In the genomic region with DNA sequence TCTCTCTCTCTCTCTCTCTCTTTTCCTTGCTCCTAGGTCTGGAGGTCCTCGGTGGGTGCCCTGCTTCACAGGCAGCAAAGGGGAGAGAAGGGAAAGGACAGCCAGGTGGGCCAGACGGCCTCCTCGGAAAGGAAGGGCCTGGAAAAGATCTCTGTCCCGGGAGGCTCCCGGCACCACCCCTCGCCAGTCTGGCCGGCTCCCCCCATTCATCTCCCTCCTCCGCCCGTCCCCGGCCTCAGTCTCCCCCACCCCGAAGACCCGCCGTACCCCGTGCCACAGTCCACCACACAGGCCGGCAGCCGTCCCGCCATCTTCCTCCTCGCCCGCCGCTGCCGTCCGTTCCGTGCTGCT, we compare ENCODE assay signal across 7 mouse cellular contexts. TPM values are rescaled to one million over a fixed set of nuclear protein-coding genes. Genes with fewer than 3 reads are reported as not detected.
DNase-seq lines count a peak whose midpoint lies in the region; ATAC-seq and TF ChIP-seq lines count a peak whose summit lies in the region.

No protein-coding gene starts in this region.

- peak overlapping the region; percentile 52 for H3K4me2 ChIP-seq in limb, embryonic 11.5 days (ENCODE audit: low read depth, severe bottlenecking)

- no peak for TF ChIP-seq CTCF in small intestine, adult 2 months (IDR thresholded peaks at IDR 0.05; ENCODE audit: extremely low read depth, insufficient read length, insufficient replicate concordance, low read depth, low read length)

- no peak for TF ChIP-seq POLR2A in small intestine, adult 2 months (IDR thresholded peaks at IDR 0.05; ENCODE audit: low read depth, low read length)

- peaks cover 16% of the 10 kb centered on the region for H3K36me3 ChIP-seq in megakaryocyte, embryonic 14.5 days (replicated peaks; ENCODE audit: low read length)
- H3K36me3 ChIP-seq in limb, embryonic 11.5 days (ENCODE audit: control insufficient read depth, insufficient read depth, low read length): no peaks in the 10 kb centered on the region
- no peaks in the 10 kb centered on the region for H3K36me3 ChIP-seq in small intestine, adult 2 months (ENCODE audit: control insufficient read depth, insufficient read depth, low read length)

- peak overlapping the region; percentile 85 for H3K9ac ChIP-seq in limb, embryonic 11.5 days (ENCODE audit: low read length)

- H3K9me3 ChIP-seq in megakaryocyte, embryonic 14.5 days: no peaks in the 10 kb centered on the region
- H3K9me3 ChIP-seq in limb, embryonic 11.5 days (ENCODE audit: control insufficient read depth, low read length): no peaks in the 10 kb centered on the region

- no peaks in the 10 kb centered on the region for H3K27me3 ChIP-seq in megakaryocyte, embryonic 14.5 days (replicated peaks)
- no peaks in the 10 kb centered on the region for H3K27me3 ChIP-seq in limb, embryonic 11.5 days (ENCODE audit: control insufficient read depth, insufficient read depth, low read length)
- no peaks in the 10 kb centered on the region for H3K27me3 ChIP-seq in small intestine, adult 2 months (ENCODE audit: control insufficient read depth, insufficient read depth, low read length)

- no peak for DNase-seq in limb, embryonic 11.5 days (ENCODE audit: low spot score)
- no peak for DNase-seq in embryo, embryonic 10.5 days (ENCODE audit: low spot score)
- no peak for DNase-seq in spleen, postnatal 10 days (ENCODE audit: low spot score in 2 of 2)

- peak overlapping the region; percentile 93 for H3K27ac ChIP-seq in limb, embryonic 11.5 days (replicated peaks; ENCODE audit: low read depth, low read length)
- peak overlapping the region; percentile 97 for H3K27ac ChIP-seq in small intestine, adult 2 months (ENCODE audit: insufficient read depth, low read depth, low read length)

- no peak for ATAC-seq in megakaryocyte, adult 5-6 weeks (ENCODE audit: poor library complexity, severe bottlenecking)
- ATAC-seq in erythroid progenitor cell, adult 5-6 weeks (replicated peaks; ENCODE audit: low FRiP score, poor library complexity, severe bottlenecking): peak; percentile 2; the same call in 1 of the 2 replicates
- no peak; the same call in 1 of the 2 replicates for ATAC-seq in limb, embryonic 11.5 days (ENCODE audit: insufficient number of reproducible peaks, low FRiP score, low TSS enrichment, low read depth)

- 0% methylated on average over 16 of the region's 23 CpGs for WGBS in limb, embryonic 11.5 days
- 2% methylated on average over 23 of the region's 23 CpGs for WGBS in small intestine, adult 2 months

- H3K4me3 ChIP-seq in megakaryocyte, embryonic 14.5 days (replicated peaks): peak overlapping the region; percentile 95
- peak overlapping the region; percentile 62 for H3K4me3 ChIP-seq in limb, embryonic 11.5 days (ENCODE audit: low read depth, low read length)
- peak overlapping the region; percentile 99 for H3K4me3 ChIP-seq in small intestine, adult 2 months (ENCODE audit: low read depth, low read length)

- peaks cover 64% of the 10 kb centered on the region for H3K4me1 ChIP-seq in megakaryocyte, embryonic 14.5 days
- peaks cover 3% of the 10 kb centered on the region; the same call in 1 of the 2 replicates for H3K4me1 ChIP-seq in limb, embryonic 11.5 days (ENCODE audit: control insufficient read depth, insufficient read depth, low read length)
- H3K4me1 ChIP-seq in small intestine, adult 2 months (ENCODE audit: control insufficient read depth, insufficient read depth, insufficient read length, low read length): peaks cover 11% of the 10 kb centered on the region; the same call in 1 of the 2 replicates

RNA-seq across cellular contexts. Expression of gene Actr3, which starts 0.5 kb away (rescaled TPM):
- 218 and 269 TPM in 2 replicates for polyA plus RNA-seq in megakaryocyte, embryonic 14.5 days (2012; ENCODE audit: insufficient read depth, low replicate concordance)
- total RNA-seq in megakaryocyte, adult 5-6 weeks (2015): 1,201 and 1,297 TPM in 2 replicates
- 1,894 and 2,105 TPM in 2 replicates for total RNA-seq in megakaryocyte, adult 5-6 weeks (2017)
- total RNA-seq in erythroid progenitor cell, adult 5-6 weeks (2015; ENCODE audit: low replicate concordance): 181 and 228 TPM in 2 replicates
- total RNA-seq in erythroid progenitor cell, adult 5-6 weeks (2017; ENCODE audit: low replicate concordance): 229 and 243 TPM in 2 replicates
- 234 and 245 TPM in 2 replicates for polyA plus RNA-seq in limb, embryonic 11.5 days (2014; fragmentation: Nextera tagmentation; extraction: Ambion mirVana)
- polyA plus RNA-seq in small intestine, adult 2 months (2012; rRNA removed): 45.0 and 90.9 TPM in 2 replicates
